Mouse (Mus musculus) lung, postnatal 0 days (tissue): ENCODE measurements at regions not wholly inside any gene's neighbourhood (a gene's known extent, or its start where the extent isn't known, plus 50 kb on each side); places are given as distances from the start of the nearest gene placed in this dataset.

Source experiments
- ATAC-seq: fragments of 200-750 bp; cut with Nextera tagmentation; 2 replicates; pipeline ENCODE4 v1.8.0; 2017; ENCODE audit warnings: moderate library complexity
- DNase-seq: peaks from one replicate; pipeline ENCODE4 v3.0.0-alpha.2; 2016; ENCODE audit warnings: low spot score
- H3K27ac ChIP-seq: fragments of 300-500 bp; sonication (generic); 2 replicates; pipeline ENCODE4 v1.5.1; 2014; ENCODE audit warnings: antibody characterized with exemption, mild to moderate bottlenecking, low read length, mixed read lengths
- H3K27me3 ChIP-seq: fragments of 300-500 bp; sonication (generic); replicated peaks from 2 replicates; pipeline ENCODE4 v1.6.1; 2014; ENCODE audit warnings: low read length, mixed read lengths; ENCODE audit not compliant: insufficient read depth
- H3K36me3 ChIP-seq: fragments of 300-500 bp; sonication (generic); 2 replicates; pipeline ENCODE4 v1.6.1; 2014; ENCODE audit warnings: low read length, mixed read lengths; ENCODE audit not compliant: insufficient read depth
- H3K4me1 ChIP-seq: fragments of 300-500 bp; sonication (generic); 2 replicates; pipeline ENCODE4 v1.6.1; 2014; ENCODE audit warnings: antibody characterized with exemption, low read depth, low read length, mixed read lengths; ENCODE audit not compliant: insufficient read depth
- H3K4me2 ChIP-seq: fragments of 300-500 bp; sonication (generic); replicated peaks from 2 replicates; pipeline ENCODE4 v1.6.1; 2014; ENCODE audit warnings: low read depth, mild to moderate bottlenecking, low read length, moderate library complexity, mixed read lengths
- H3K4me3 ChIP-seq: fragments of 300-500 bp; sonication (generic); 2 replicates; pipeline ENCODE4 v1.5.1; 2014; ENCODE audit warnings: low read depth, low read length
- H3K9ac ChIP-seq: fragments of 300-500 bp; sonication (generic); replicated peaks from 2 replicates; pipeline ENCODE4 v1.6.1; 2014; ENCODE audit warnings: low read depth, mild to moderate bottlenecking
- H3K9me3 ChIP-seq: fragments of 300-500 bp; sonication (generic); 2 replicates; pipeline ENCODE4 v1.6.1; 2016; ENCODE audit warnings: low read length, mixed read lengths
- CTCF ChIP-seq: IDR thresholded peaks from 2 replicates; pipeline ENCODE4 v1.5.1; 2016; ENCODE audit warnings: antibody characterized with exemption, mild to moderate bottlenecking
- EP300 ChIP-seq: IDR thresholded peaks from 2 replicates; pipeline ENCODE4 v1.6.1; 2016; ENCODE audit warnings: antibody characterized with exemption, mild to moderate bottlenecking, control low read depth
- WGBS: fragments of 180-500 bp; shearing (Covaris S2); extraction: QIAGEN DNeasy Blood & Tissue Kit; methylation state at CpG from one replicate; pipeline ENCODE4 v1.1.7; 2014; 5-methylcytosine and 5-hydroxymethylcytosine counted together

- peak; percentile 77 for ATAC-seq
These were observed 165.5 kb upstream of the Ubash3b start for GRCm38 (mm10) chr9:41326772-41327560.

GRCm38 (mm10) chr9:41321521-41321920 lies 160.0 kb upstream of the Ubash3b start:
- H3K9ac ChIP-seq = no peak overlapping the region
- no peaks in the 10 kb centered on the region for H3K9me3 ChIP-seq
- H3K4me2 ChIP-seq = no peak overlapping the region
- no peaks in the 10 kb centered on the region for H3K4me1 ChIP-seq
- TF ChIP-seq CTCF (no peak), EP300 (no peak)
- no peaks in the 10 kb centered on the region for H3K27me3 ChIP-seq
- DNase-seq (no peak), ATAC-seq (no peak)
- H3K27ac ChIP-seq = no peak overlapping the region
- H3K36me3 ChIP-seq = no peaks in the 10 kb centered on the region
- WGBS = 64% methylated on average over 7 of the region's 7 CpGs
- no peak overlapping the region for H3K4me3 ChIP-seq

More at GRCm38 (mm10) chr9:41326772-41327560, 165.5 kb upstream of the Ubash3b start:
- Histone ChIP-seq H3K4me3 (no peak overlapping the region), H3K9me3 (no peaks in the 10 kb centered on the region), H3K27me3 (no peaks in the 10 kb centered on the region), H3K27ac (no peak overlapping the region), H3K36me3 (no peaks in the 10 kb centered on the region), H3K4me2 (no peak overlapping the region), H3K9ac (no peak overlapping the region), H3K4me1 (no peaks in the 10 kb centered on the region)
- 24% methylated on average over 10 of the region's 10 CpGs for WGBS
- peak; percentile 56 for TF ChIP-seq EP300
- TF ChIP-seq CTCF = no peak
- DNase-seq = peak; percentile 85

- Histone ChIP-seq H3K27ac (no peak overlapping the region), H3K27me3 (no peaks in the 10 kb centered on the region), H3K36me3 (no peaks in the 10 kb centered on the region), H3K4me3 (no peak overlapping the region), H3K9me3 (no peaks in the 10 kb centered on the region), H3K4me1 (no peaks in the 10 kb centered on the region), H3K4me2 (no peak overlapping the region), H3K9ac (no peak overlapping the region)
- ATAC-seq = peak; percentile 28; the same call in 1 of the 2 replicates
- 47% methylated on average over 2 of the region's 2 CpGs for WGBS
- peak; percentile 39 for DNase-seq
- TF ChIP-seq CTCF (no peak), EP300 (no peak)
These were observed 157.6 kb upstream of the Ubash3b start for GRCm38 (mm10) chr9:41319066-41319465.

GRCm38 (mm10) chr9:41306229-41306628 lies 144.7 kb upstream of the Ubash3b start:
- H3K27me3 ChIP-seq = no peaks in the 10 kb centered on the region
- TF ChIP-seq EP300 (no peak), CTCF (no peak)
- no peaks in the 10 kb centered on the region for H3K4me1 ChIP-seq
- H3K36me3 ChIP-seq = no peaks in the 10 kb centered on the region
- ATAC-seq (no peak), DNase-seq (no peak)
- H3K4me2 ChIP-seq = no peak overlapping the region
- no peaks in the 10 kb centered on the region for H3K9me3 ChIP-seq
- H3K9ac ChIP-seq = no peak overlapping the region
- no peak overlapping the region for H3K27ac ChIP-seq
- H3K4me3 ChIP-seq = no peak overlapping the region

- Histone ChIP-seq H3K27ac (no peak overlapping the region), H3K27me3 (no peaks in the 10 kb centered on the region), H3K4me2 (no peak overlapping the region), H3K9me3 (no peaks in the 10 kb centered on the region), H3K36me3 (no peaks in the 10 kb centered on the region), H3K4me1 (no peaks in the 10 kb centered on the region), H3K9ac (no peak overlapping the region), H3K4me3 (no peak overlapping the region)
- no peak for ATAC-seq
- TF ChIP-seq CTCF (no peak), EP300 (no peak)
- 51% methylated on average over 3 of the region's 3 CpGs for WGBS
- DNase-seq = no peak
These were observed 142.0 kb upstream of the Ubash3b start for GRCm38 (mm10) chr9:41303494-41303828.

- no peak for ATAC-seq
- WGBS = 63% methylated on average over 8 of the region's 8 CpGs
- no peak for DNase-seq
These were observed 141.5 kb upstream of the Ubash3b start for GRCm38 (mm10) chr9:41302809-41303493.

More at GRCm38 (mm10) chr9:41302809-41303493, 141.5 kb upstream of the Ubash3b start:
- Histone ChIP-seq H3K9ac (no peak overlapping the region), H3K4me1 (no peaks in the 10 kb centered on the region), H3K4me3 (no peak overlapping the region), H3K27me3 (no peaks in the 10 kb centered on the region), H3K36me3 (no peaks in the 10 kb centered on the region), H3K27ac (no peak overlapping the region), H3K4me2 (no peak overlapping the region), H3K9me3 (no peaks in the 10 kb centered on the region)
- no peak for TF ChIP-seq EP300
- no peak for TF ChIP-seq CTCF
